Mouse (Mus musculus): ENCODE data around the gene Tnrc6b.

- TF ChIP-seq ZC3H11A (IDR thresholded peaks at IDR 0.05; ENCODE audit: borderline replicate concordance, low read depth, low read length) (no peak), MAFK (IDR thresholded peaks at IDR 0.05; ENCODE audit: insufficient read depth, low read depth, low read length) (no peak)
These were observed 139.8 kb downstream of the Tnrc6b start for GRCm38 (mm10) chr15:80850682-80851475.

All from ES-E14 (cell line).